Mouse (Mus musculus) megakaryocyte, embryonic 14.5 days (primary cell): ENCODE measurements at regions not wholly inside any gene's neighbourhood (a gene's known extent, or its start where the extent isn't known, plus 50 kb on each side); places are given as distances from the start of the nearest gene placed in this dataset.

Experiments used
- H3K27me3 ChIP-seq: replicated peaks from 2 replicates; pipeline ENCODE3; 2012; ENCODE audit warnings: inconsistent platforms
- H3K36me3 ChIP-seq: replicated peaks from 2 replicates; pipeline ENCODE3; 2012; ENCODE audit warnings: low read length, inconsistent platforms, mixed read lengths
- H3K4me1 ChIP-seq: 2 replicates; pipeline ENCODE4 v1.6.1; 2012; ENCODE audit warnings: inconsistent platforms
- H3K4me3 ChIP-seq: replicated peaks from 2 replicates; pipeline ENCODE3; 2012; ENCODE audit warnings: moderate library complexity, mild to moderate bottlenecking, inconsistent platforms
- H3K9me3 ChIP-seq: 2 replicates; pipeline ENCODE4 v1.6.1; 2012; ENCODE audit warnings: inconsistent platforms
- FLI1 ChIP-seq: IDR thresholded peaks from 2 replicates; pipeline ENCODE4 v1.6.1; 2012; ENCODE audit warnings: low read length, inconsistent platforms, mixed read lengths
- GATA1 ChIP-seq: IDR thresholded peaks from 3 replicates; pipeline ENCODE4 v1.6.1; 2012; ENCODE audit warnings: mixed read lengths, low read length, inconsistent platforms, borderline replicate concordance

DNA sequence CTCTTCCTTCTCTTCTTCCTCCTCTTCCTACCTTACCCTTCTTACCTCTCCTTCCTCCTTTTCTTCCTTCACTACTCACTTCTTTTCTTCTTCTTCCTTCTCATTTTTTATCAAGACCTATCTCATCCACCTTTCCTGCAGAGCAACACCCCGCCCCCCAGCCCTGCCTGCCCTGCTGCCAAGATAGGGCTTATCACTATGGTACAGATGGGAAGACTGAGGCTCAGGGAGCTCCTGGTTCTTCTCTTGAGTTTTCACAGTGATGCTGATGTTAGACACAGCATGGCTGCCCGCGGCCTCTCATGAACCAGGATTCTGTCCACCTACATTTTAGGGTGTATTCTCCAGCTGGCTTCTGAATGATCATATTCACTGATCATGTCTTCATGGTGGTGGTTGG is 100.0 kb upstream of the Mki67 start:
- H3K4me1 ChIP-seq, result peaks cover 6% of the 10 kb centered on the region; the same call in 1 of the 2 replicates
- H3K9me3 ChIP-seq, result no peaks in the 10 kb centered on the region
- no peak overlapping the region for H3K4me3 ChIP-seq
- no peaks in the 10 kb centered on the region for H3K36me3 ChIP-seq
- no peak for TF ChIP-seq FLI1
- TF ChIP-seq GATA1, result no peak
- H3K27me3 ChIP-seq, result peaks cover 10% of the 10 kb centered on the region

DNA sequence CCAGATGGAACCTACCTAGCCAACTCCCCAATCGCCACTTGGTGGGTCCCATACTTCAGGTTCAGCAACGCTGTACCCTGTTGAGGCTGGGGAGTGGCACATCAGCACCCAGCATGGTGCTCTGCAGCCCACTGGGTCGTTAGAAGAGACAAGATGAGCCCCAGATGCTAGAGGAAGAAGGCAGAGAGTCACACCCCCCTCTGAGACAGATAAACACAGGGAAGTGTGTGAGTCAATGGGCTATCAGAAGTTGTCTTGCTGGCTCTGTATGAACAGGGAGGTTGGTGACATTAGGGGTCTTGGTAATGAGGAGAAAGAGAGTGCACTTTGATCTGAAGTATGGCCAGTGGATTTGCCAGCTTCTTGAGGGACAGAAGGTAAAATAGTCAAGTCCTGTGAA is 101.7 kb upstream of the Mki67 start:
- Histone ChIP-seq H3K9me3 (no peaks in the 10 kb centered on the region), H3K4me3 (no peak overlapping the region), H3K27me3 (peaks cover 9% of the 10 kb centered on the region), H3K4me1 (peaks cover 6% of the 10 kb centered on the region; the same call in 1 of the 2 replicates), H3K36me3 (no peaks in the 10 kb centered on the region)
- TF ChIP-seq FLI1, result no peak
- no peak for TF ChIP-seq GATA1

DNA sequence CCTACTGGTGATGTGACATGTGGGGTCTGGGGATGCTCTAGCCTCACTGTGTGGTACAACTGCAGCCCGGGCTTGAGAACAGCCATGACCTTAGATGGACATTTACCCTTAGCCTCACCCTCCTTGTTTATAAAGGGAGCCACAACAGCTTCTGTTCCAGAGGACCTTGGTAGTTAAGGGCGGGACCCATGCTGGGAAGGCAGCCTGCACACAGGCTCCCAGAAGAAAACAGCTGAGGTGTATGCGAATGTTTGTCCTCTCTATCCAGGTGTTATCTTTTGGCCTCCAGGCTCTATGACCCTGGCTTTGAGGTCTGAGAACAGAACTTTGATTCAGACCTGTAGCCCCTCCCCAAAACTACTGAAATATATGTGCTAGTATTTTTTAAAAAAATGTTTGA is 102.1 kb upstream of the Mki67 start:
- Histone ChIP-seq H3K9me3 (no peaks in the 10 kb centered on the region), H3K36me3 (no peaks in the 10 kb centered on the region), H3K27me3 (peaks cover 9% of the 10 kb centered on the region), H3K4me1 (peaks cover 6% of the 10 kb centered on the region; the same call in 1 of the 2 replicates), H3K4me3 (no peak overlapping the region)
- no peak for TF ChIP-seq GATA1
- no peak for TF ChIP-seq FLI1

GRCm38 (mm10) chr7:135823884-135824750 is 108.0 kb upstream of the Mki67 start:
- peaks cover 8% of the 10 kb centered on the region for H3K27me3 ChIP-seq
- H3K4me3 ChIP-seq, result no peak overlapping the region
- no peak for TF ChIP-seq FLI1
- TF ChIP-seq GATA1, result no peak
- no peaks in the 10 kb centered on the region for H3K9me3 ChIP-seq
- H3K36me3 ChIP-seq, result no peaks in the 10 kb centered on the region
- H3K4me1 ChIP-seq, result no peaks in the 10 kb centered on the region

DNA sequence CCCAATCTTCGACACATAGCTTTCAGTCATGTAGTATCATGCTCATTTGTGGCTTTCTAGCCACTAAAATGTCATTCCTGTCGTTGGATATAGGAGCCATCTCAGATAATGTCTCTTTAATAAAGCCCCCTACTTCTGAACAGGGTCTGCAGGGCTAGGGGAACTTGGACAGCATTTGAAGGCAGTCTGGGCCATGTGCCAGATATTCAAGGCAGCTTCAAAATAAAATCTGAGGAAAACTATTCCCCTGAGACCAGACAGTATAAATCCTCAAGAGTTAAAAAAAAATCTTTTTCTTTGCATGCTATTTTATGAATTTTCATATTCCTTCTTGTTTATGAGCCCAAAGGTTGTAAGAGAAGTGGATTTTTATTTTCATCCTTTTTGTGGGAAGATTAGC is 113.1 kb upstream of the Mki67 start:
- Histone ChIP-seq H3K36me3 (no peaks in the 10 kb centered on the region), H3K4me1 (no peaks in the 10 kb centered on the region), H3K27me3 (peaks cover 22% of the 10 kb centered on the region), H3K9me3 (no peaks in the 10 kb centered on the region), H3K4me3 (no peak overlapping the region)
- TF ChIP-seq FLI1, result no peak
- TF ChIP-seq GATA1, result no peak

- Histone ChIP-seq H3K9me3 (no peaks in the 10 kb centered on the region), H3K27me3 (peaks cover 27% of the 10 kb centered on the region), H3K4me3 (no peak overlapping the region), H3K36me3 (no peaks in the 10 kb centered on the region), H3K4me1 (no peaks in the 10 kb centered on the region)
- TF ChIP-seq FLI1 (no peak), GATA1 (no peak)
Observed at GRCm38 (mm10) chr7:135833425-135833824, 117.3 kb upstream of the Mki67 start.

DNA sequence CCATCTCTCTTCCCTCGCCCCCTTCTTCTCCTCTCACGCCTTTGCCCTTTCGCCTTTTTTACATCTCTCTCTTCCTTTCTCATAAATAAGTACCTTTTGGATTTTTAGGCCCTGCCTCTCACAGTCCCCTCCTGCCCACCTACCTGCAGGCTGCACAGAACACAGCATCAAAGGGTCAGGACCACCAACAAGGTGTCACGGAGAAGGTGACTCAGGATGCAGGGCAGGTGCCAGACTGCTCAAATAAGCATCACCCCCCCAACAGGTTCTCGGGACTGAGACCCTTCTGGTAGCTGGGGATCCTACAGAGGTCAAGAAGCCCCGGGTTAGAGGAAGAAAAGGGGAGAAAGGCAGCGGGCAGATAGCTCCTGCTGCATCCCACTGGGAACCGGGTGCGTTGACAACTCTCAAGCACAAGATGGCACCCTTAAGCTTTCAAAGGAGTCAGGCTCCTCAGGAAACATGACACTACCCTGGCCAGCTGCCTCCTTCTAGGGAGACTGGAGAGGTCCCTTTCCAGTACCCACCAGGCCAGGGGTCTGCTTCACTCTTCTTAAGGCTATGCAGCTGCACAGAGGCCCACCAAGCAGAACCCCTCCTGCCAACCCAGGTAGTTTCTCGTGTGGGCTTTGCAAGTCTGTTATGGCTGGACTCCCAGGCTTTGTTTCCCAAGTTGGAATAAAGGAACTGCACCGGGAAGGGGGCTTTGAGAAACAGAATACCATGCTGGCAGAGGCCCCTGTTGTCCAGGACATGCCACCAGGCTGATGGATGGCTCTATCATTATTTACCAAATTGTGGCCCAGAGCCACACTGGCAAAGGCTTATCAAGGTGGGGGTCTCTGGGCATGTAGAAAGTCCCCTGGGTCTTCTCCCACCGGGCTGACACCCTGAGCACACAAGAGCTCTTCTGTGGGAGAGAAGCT is 120.9 kb upstream of the Mki67 start:
- no peak for TF ChIP-seq FLI1
- no peak for TF ChIP-seq GATA1

GRCm38 (mm10) chr7:135844018-135844417 is 127.9 kb upstream of the Mki67 start:
- Histone ChIP-seq H3K4me3 (no peak overlapping the region), H3K36me3 (no peaks in the 10 kb centered on the region), H3K4me1 (peaks cover 9% of the 10 kb centered on the region), H3K9me3 (no peaks in the 10 kb centered on the region), H3K27me3 (peaks cover 28% of the 10 kb centered on the region)
- no peak for TF ChIP-seq GATA1
- TF ChIP-seq FLI1, result no peak

More for the DNA sequence above, 120.9 kb upstream of the Mki67 start:
- Histone ChIP-seq H3K9me3 (no peaks in the 10 kb centered on the region), H3K4me1 (no peaks in the 10 kb centered on the region), H3K4me3 (no peak overlapping the region), H3K36me3 (no peaks in the 10 kb centered on the region), H3K27me3 (peaks cover 23% of the 10 kb centered on the region)

DNA sequence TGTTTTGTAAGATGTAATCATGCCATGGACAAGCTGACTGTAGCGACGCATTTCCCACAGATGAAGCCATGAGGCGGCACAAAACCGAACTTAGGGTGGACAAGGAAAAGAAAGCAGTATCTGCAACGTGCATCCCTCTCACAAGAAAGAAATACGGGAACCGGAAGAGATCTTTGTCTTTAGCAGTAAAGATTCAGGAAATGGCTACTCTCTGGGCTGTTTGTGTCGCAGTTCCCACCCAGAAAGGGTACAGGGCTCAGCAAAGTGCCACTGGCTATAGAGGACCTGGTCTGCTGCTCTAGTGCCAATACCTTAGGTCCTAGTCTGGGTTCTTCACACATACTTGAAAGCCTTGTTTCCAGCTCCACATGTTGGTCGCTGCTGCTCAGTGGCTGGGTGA is 131.1 kb upstream of the Mki67 start:
- Histone ChIP-seq H3K4me3 (no peak overlapping the region), H3K36me3 (no peaks in the 10 kb centered on the region), H3K9me3 (no peaks in the 10 kb centered on the region), H3K27me3 (peaks cover 39% of the 10 kb centered on the region), H3K4me1 (peaks cover 10% of the 10 kb centered on the region)
- TF ChIP-seq GATA1 (no peak), FLI1 (no peak)
